Mouse (Mus musculus) erythroblast, embryonic 14.5 days (primary cell): ENCODE data around the gene Spink4.
"Not testable (repeated sequence)": the region's sequence is repeated elsewhere in the genome, so short reads cannot be mapped to it uniquely, and the experiment has no call there.

Source experiments
- GATA1 ChIP-seq: IDR thresholded peaks from 2 replicates; pipeline ENCODE4 v1.6.1; 2012; ENCODE audit warnings: low read length, inconsistent platforms, mixed read lengths
- TAL1 ChIP-seq: IDR thresholded peaks from 3 replicates; pipeline ENCODE4 v1.6.1; 2012; ENCODE audit warnings: low read length, inconsistent platforms, mixed read lengths

DNA sequence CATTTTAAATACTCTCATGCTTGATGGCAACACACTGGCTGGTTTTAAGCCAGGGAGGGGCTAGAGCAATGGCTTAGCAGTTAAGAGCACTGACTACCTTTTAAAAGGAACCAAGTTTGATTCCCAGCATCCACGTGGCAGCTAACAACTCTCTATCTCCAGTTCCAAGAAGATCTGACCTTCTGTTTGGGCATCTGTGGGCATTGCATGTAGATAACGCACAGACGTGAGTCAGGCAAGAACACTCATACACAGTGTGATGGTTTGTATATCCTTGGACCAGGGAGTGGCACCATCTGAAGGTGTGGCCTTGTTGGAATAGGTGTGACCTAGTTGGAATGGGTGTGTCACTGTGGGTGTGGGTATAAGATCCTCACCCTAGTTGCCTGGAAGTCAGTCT, 14.5 kb downstream of the Spink4 start:
- not testable (repeated sequence) for TF ChIP-seq GATA1, TAL1
